Mouse (Mus musculus) frontal cortex, postnatal 10 days (tissue): ENCODE measurements around the gene Kl.
A peak's percentile ranks its signal among the peaks of the same experiment; 100 is the strongest.

ENCODE experiments used
- DNase-seq, 2 experiments: peaks; one replicate each; pipeline ENCODE4 v3.0.0; 2022; ENCODE audit warnings: low spot score in 2 of 2, mixed read lengths in 1 of 2

Kl gene

GRCm38 (mm10) chr5:150952328-150952668, at the start of gene Kl:
Kl (plus strand) TSS chr5:150952607.
- no peak for DNase-seq

GRCm38 (mm10) chr5:150906053-150907040, 46.1 kb upstream of the Kl start:
- peak; percentile 49 to 74 for DNase-seq

- DNase-seq: no peak
Measured at GRCm38 (mm10) chr5:150912156-150912555, 40.3 kb upstream of the Kl start.

GRCm38 (mm10) chr5:150912656-150913055, 39.8 kb upstream of the Kl start:
- no peak for DNase-seq

- DNase-seq: no peak
Measured at GRCm38 (mm10) chr5:150915080-150916055, 37.0 kb upstream of the Kl start.

GRCm38 (mm10) chr5:150917131-150917858, 35.1 kb upstream of the Kl start:
- DNase-seq: no peak

- no peak for DNase-seq
Measured at GRCm38 (mm10) chr5:150918599-150918998, 33.8 kb upstream of the Kl start.

- no peak for DNase-seq
Measured at GRCm38 (mm10) chr5:150919269-150919668, 33.1 kb upstream of the Kl start.

- no peak for DNase-seq
Measured at GRCm38 (mm10) chr5:150919961-150920360, 32.4 kb upstream of the Kl start.

GRCm38 (mm10) chr5:150929406-150929805, 23.0 kb upstream of the Kl start:
- no peak for DNase-seq

GRCm38 (mm10) chr5:150932596-150932995, 19.8 kb upstream of the Kl start:
- no peak for DNase-seq

GRCm38 (mm10) chr5:150936213-150936612, 16.2 kb upstream of the Kl start:
- no peak for DNase-seq

- DNase-seq: no peak
Measured at GRCm38 (mm10) chr5:150936807-150937206, 15.6 kb upstream of the Kl start.

GRCm38 (mm10) chr5:150937501-150937900, 14.9 kb upstream of the Kl start:
- no peak for DNase-seq

- DNase-seq: no peak
Measured at GRCm38 (mm10) chr5:150945576-150945975, 6.8 kb upstream of the Kl start.

- DNase-seq: no peak
Measured at GRCm38 (mm10) chr5:150949131-150949530, 3.3 kb upstream of the Kl start.

- DNase-seq: no peak
Measured at GRCm38 (mm10) chr5:150951325-150951724, 1.1 kb upstream of the Kl start.

GRCm38 (mm10) chr5:150952669-150953521, 488 bp downstream of the Kl start:
- peak in 1 of 2 experiments; percentile 14 for DNase-seq

GRCm38 (mm10) chr5:150954791-150955190, 2.4 kb downstream of the Kl start:
- DNase-seq: no peak

GRCm38 (mm10) chr5:150959861-150960260, 7.5 kb downstream of the Kl start:
- DNase-seq: no peak

- DNase-seq: no peak
Measured at GRCm38 (mm10) chr5:150961615-150962014, 9.2 kb downstream of the Kl start.
